Mouse (Mus musculus): ENCODE measurements around the gene Snapc5.
"Not testable (repeated sequence)": the region's sequence is repeated elsewhere in the genome, so short reads cannot be mapped to it uniquely, and the experiment has no call there.

Gene Snapc5

GRCm38 (mm10) chr9:64178974-64179646 is at the start of gene Snapc5:
Gene Snapc5 (plus strand): TSS chr9:64179274.
- DNase-seq: peak; percentile 86 to 87

GRCm38 (mm10) chr9:64131623-64132022 is 47.5 kb upstream of the Snapc5 start:
- DNase-seq: no peak

- peak in 1 of 2 experiments; percentile 44 for DNase-seq
Observed at GRCm38 (mm10) chr9:64138896-64139295, 40.2 kb upstream of the Snapc5 start.

GRCm38 (mm10) chr9:64139879-64140278 is 39.2 kb upstream of the Snapc5 start:
- DNase-seq: no peak

- DNase-seq: no peak
Observed at GRCm38 (mm10) chr9:64156641-64157040, 22.4 kb upstream of the Snapc5 start.

GRCm38 (mm10) chr9:64160471-64160870 is 18.6 kb upstream of the Snapc5 start:
- no peak for DNase-seq

- not testable (repeated sequence) for DNase-seq
Observed at GRCm38 (mm10) chr9:64169967-64170366, 9.1 kb upstream of the Snapc5 start.

- DNase-seq: no peak
Observed at GRCm38 (mm10) chr9:64172145-64172815, 6.8 kb upstream of the Snapc5 start.

GRCm38 (mm10) chr9:64172816-64173665 is 6.0 kb upstream of the Snapc5 start, which contains the start of the genes Zwilch and Rpl4:
Gene Zwilch (minus strand): TSS chr9:64173104.
Gene Rpl4 (plus strand): TSS chr9:64173375.
- peak; percentile 67 to 74 for DNase-seq

- no peak for DNase-seq
Observed at GRCm38 (mm10) chr9:64173666-64174220, 5.3 kb upstream of the Snapc5 start.

- DNase-seq: no peak
Observed at GRCm38 (mm10) chr9:64174341-64174740, 4.7 kb upstream of the Snapc5 start.

- DNase-seq: no peak
Observed at GRCm38 (mm10) chr9:64174766-64175165, 4.3 kb upstream of the Snapc5 start.

GRCm38 (mm10) chr9:64175378-64175777 is 3.7 kb upstream of the Snapc5 start:
- no peak for DNase-seq

GRCm38 (mm10) chr9:64178610-64178973 is 482 bp upstream of the Snapc5 start:
- no peak for DNase-seq

- DNase-seq: not testable (repeated sequence)
Observed at GRCm38 (mm10) chr9:64183295-64183694, 4.2 kb downstream of the Snapc5 start.

- DNase-seq: no peak
Observed at GRCm38 (mm10) chr9:64184166-64184840, 5.2 kb downstream of the Snapc5 start.

GRCm38 (mm10) chr9:64193879-64194278 is 14.8 kb downstream of the Snapc5 start:
- DNase-seq: no peak

- no peak for DNase-seq
Observed at GRCm38 (mm10) chr9:64195554-64195953, 16.5 kb downstream of the Snapc5 start.

- no peak for DNase-seq
Observed at GRCm38 (mm10) chr9:64197524-64197923, 18.4 kb downstream of the Snapc5 start.

- DNase-seq: no peak
Observed at GRCm38 (mm10) chr9:64198068-64198762, 19.1 kb downstream of the Snapc5 start.

GRCm38 (mm10) chr9:64198763-64199418 is 19.8 kb downstream of the Snapc5 start:
- not testable (repeated sequence) for DNase-seq
